Mouse (Mus musculus) embryonic fibroblast, embryonic 13.5 days (primary cell): ENCODE data around the gene Grem2.

Experiments
- CTCF ChIP-seq: IDR thresholded peaks from 2 replicates; pipeline ENCODE4 v1.5.1; 2011; ENCODE audit warnings: mild to moderate bottlenecking, control low read depth, low read length, moderate library complexity, borderline replicate concordance; ENCODE audit not compliant: insufficient read depth
- POLR2A ChIP-seq: IDR thresholded peaks from 2 replicates; pipeline ENCODE4 v1.6.1; 2011; ENCODE audit warnings: low read depth, mild to moderate bottlenecking, control low read depth, low read length, moderate library complexity

DNA sequence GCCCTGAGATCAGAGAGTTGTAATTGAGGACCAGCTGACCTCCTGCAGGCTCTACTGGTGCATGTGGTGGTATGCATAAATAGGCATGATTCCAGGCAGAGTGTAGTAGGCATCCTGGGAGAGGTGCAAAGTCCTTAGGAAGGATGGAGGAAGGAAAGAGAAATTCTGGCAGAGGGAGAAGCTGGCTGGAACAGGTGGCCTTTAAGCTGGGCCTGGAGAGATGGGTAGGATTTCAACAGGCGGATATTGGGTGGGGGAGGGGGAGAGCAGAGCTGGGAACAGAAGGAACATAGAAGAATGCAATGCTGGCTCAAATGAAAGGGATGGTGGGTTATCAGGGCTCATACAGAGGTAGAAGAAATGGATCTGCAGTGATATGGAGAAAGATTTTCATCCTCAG is 18.9 kb downstream of the Grem2 start:
- TF ChIP-seq POLR2A = no peak
- no peak for TF ChIP-seq CTCF
